Mouse (Mus musculus): ENCODE data around the gene Polr2j. TPM values are rescaled to one million over a fixed set of nuclear protein-coding genes. Genes with fewer than 3 reads are reported as not detected.

Gene Polr2j
- total RNA-seq (2014; fragmentation: Nextera tagmentation) (71.5 and 76.8 TPM in 2 replicates), total RNA-seq (2017) (192 and 216 TPM in 2 replicates), polyA plus RNA-seq (2012) (99.2 and 163 TPM in 2 replicates)

DNA sequence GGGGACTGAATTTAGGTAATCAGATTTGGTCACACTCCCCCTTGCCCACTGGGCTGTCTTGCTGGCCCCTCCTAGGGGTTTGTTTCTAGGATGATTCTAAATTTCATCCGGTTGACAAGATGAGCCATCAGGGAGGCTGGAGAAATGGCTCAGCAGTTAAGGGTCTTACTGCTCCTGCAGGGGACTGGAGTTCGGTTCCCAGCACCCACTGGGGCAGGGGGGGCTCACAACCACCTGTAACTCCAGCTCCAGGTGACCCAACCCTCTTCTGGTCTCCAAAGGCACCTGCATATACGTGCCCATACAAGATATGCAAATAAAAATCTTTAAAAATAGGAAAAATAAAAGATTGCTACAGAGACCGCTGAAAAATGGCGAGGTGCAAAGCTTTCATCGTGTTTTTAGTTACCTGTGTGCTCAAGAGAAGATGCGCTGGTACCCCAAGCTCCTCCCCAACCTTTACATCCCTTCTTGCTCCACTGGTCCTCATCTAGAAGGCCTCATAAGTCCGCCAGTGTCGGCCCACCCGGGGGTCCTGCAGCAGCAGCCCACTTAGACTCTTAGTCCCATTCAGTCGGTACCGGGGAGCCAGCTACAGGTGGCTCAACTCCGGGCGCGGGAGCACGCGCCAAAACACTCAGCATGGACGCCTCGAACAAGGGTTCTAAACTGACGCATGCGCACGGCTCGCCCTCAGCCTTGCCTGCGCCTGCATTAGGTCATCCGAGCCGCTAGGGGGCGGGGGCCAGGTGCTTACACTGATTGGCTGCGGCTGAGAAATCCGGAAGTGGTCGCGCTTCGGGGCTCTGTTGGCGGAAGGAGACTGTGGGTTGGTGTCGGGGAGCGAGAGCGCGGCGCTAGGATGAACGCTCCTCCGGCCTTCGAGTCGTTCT is at the start of gene Polr2j:
TSS of gene Polr2j (plus strand) at position 741 of the 893 bp plus-strand sequence.
- peak within 1 kb of the TSS; percentile 94 for H3K4me3 ChIP-seq (ENCODE audit: low read depth, low read length)
- TF ChIP-seq GATA1 (IDR thresholded peaks at IDR 0.05; ENCODE audit: borderline replicate concordance, low read length) (no peak), GATA2 (IDR thresholded peaks at IDR 0.05; ENCODE audit: borderline replicate concordance, low read depth, low read length) (no peak), TAL1 (conservative IDR thresholded peaks at IDR 0.05; ENCODE audit: low read depth, low read length) (no peak), POLR2AphosphoS5 (IDR thresholded peaks at IDR 0.05; ENCODE audit: insufficient replicate concordance, low read depth, low read length) (no peak), CTCF (IDR thresholded peaks at IDR 0.05; ENCODE audit: low read depth, low read length) (peak; percentile 85)
- ATAC-seq (ENCODE audit: extremely low read depth, insufficient number of reproducible peaks, low FRiP score, poor library complexity, severe bottlenecking) (peak; percentile 93), DNase-seq (ENCODE audit: low spot score) (peak; percentile 98)
- peaks cover 50% of the 10 kb centered on the region for H3K4me1 ChIP-seq (ENCODE audit: insufficient read depth, low read depth, low read length)
- H3K36me3 ChIP-seq (replicated peaks), result peaks cover 38% of the 10 kb centered on the region
- H3K9me3 ChIP-seq (replicated peaks), result no peaks in the 10 kb centered on the region
- peaks cover 15% of the 10 kb centered on the region for H3K27me3 ChIP-seq (ENCODE audit: insufficient read depth, low read length)

GRCm38 (mm10) chr5:136069411-136069810 is 47.0 kb upstream of the Polr2j start:
- H3K27me3 ChIP-seq (ENCODE audit: insufficient read depth, low read length), result peaks cover 18% of the 10 kb centered on the region
- H3K36me3 ChIP-seq (replicated peaks), result no peaks in the 10 kb centered on the region
- no peaks in the 10 kb centered on the region for H3K9me3 ChIP-seq (replicated peaks)
- H3K4me1 ChIP-seq (ENCODE audit: insufficient read depth, low read depth, low read length), result no peaks in the 10 kb centered on the region
- no peak for DNase-seq (ENCODE audit: low spot score)
- H3K4me3 ChIP-seq (ENCODE audit: low read depth, low read length), result no peak overlapping the region
- TF ChIP-seq POLR2AphosphoS5 (IDR thresholded peaks at IDR 0.05; ENCODE audit: insufficient replicate concordance, low read depth, low read length), result no peak
- no peak for TF ChIP-seq GATA1 (IDR thresholded peaks at IDR 0.05; ENCODE audit: borderline replicate concordance, low read length)
- no peak for TF ChIP-seq CTCF (IDR thresholded peaks at IDR 0.05; ENCODE audit: low read depth, low read length)
- no peak for TF ChIP-seq GATA2 (IDR thresholded peaks at IDR 0.05; ENCODE audit: borderline replicate concordance, low read depth, low read length)
- no peak for TF ChIP-seq TAL1 (conservative IDR thresholded peaks at IDR 0.05; ENCODE audit: low read depth, low read length)
- no peak for ATAC-seq (ENCODE audit: extremely low read depth, insufficient number of reproducible peaks, low FRiP score, poor library complexity, severe bottlenecking)

DNA sequence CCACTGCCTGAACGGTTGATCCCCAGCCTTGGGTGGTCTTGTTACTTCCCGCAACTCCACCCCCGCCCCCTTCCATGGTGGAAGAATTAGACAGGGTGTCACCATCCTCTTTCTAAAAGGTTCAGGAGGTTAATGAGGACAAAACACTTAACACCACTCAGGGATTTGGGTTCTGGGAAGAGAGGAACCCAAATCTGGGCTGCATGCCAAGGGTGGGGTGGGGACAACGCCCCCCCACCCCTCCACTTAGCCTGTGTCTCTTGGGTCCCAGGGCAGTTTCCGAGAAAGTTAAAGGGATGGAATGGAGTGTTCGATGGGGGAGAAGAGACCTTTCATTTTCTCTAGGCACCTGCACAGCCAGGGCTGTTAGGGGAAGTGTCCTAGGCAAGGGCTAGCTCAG is 43.4 kb upstream of the Polr2j start:
- DNase-seq (ENCODE audit: low spot score) (no peak), ATAC-seq (ENCODE audit: extremely low read depth, insufficient number of reproducible peaks, low FRiP score, poor library complexity, severe bottlenecking) (no peak)
- Histone ChIP-seq H3K4me1 (ENCODE audit: insufficient read depth, low read depth, low read length) (no peaks in the 10 kb centered on the region), H3K9me3 (replicated peaks) (no peaks in the 10 kb centered on the region), H3K27me3 (ENCODE audit: insufficient read depth, low read length) (peaks cover 20% of the 10 kb centered on the region), H3K36me3 (replicated peaks) (no peaks in the 10 kb centered on the region), H3K4me3 (ENCODE audit: low read depth, low read length) (no peak overlapping the region)
- TF ChIP-seq GATA1 (IDR thresholded peaks at IDR 0.05; ENCODE audit: borderline replicate concordance, low read length) (no peak), GATA2 (IDR thresholded peaks at IDR 0.05; ENCODE audit: borderline replicate concordance, low read depth, low read length) (no peak), TAL1 (conservative IDR thresholded peaks at IDR 0.05; ENCODE audit: low read depth, low read length) (no peak), POLR2AphosphoS5 (IDR thresholded peaks at IDR 0.05; ENCODE audit: insufficient replicate concordance, low read depth, low read length) (no peak)

DNA sequence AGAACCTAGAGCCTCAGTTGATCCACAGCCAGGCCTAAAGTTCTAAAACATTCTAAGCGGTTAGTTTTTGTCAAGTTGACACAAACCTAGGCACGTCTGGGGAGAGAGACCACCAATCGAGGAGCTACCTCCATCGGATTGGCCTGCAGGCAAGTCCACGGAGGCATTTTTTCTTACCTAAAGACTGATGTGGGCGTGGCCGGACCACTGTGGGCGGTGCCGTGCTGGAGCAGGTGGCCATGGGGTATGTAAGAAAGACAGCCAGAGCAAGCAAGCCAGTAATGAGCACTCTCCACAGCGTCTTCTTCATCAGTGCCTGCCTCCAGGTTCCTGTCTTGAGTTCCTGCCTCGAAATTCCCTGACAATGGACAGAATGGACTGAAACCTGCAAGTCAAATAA is 42.9 kb upstream of the Polr2j start:
- ATAC-seq (ENCODE audit: extremely low read depth, insufficient number of reproducible peaks, low FRiP score, poor library complexity, severe bottlenecking) (no peak), DNase-seq (ENCODE audit: low spot score) (no peak)
- Histone ChIP-seq H3K27me3 (ENCODE audit: insufficient read depth, low read length) (peaks cover 20% of the 10 kb centered on the region), H3K9me3 (replicated peaks) (no peaks in the 10 kb centered on the region), H3K4me3 (ENCODE audit: low read depth, low read length) (no peak overlapping the region), H3K36me3 (replicated peaks) (no peaks in the 10 kb centered on the region), H3K4me1 (ENCODE audit: insufficient read depth, low read depth, low read length) (no peaks in the 10 kb centered on the region)
- TF ChIP-seq GATA2 (IDR thresholded peaks at IDR 0.05; ENCODE audit: borderline replicate concordance, low read depth, low read length) (no peak), POLR2AphosphoS5 (IDR thresholded peaks at IDR 0.05; ENCODE audit: insufficient replicate concordance, low read depth, low read length) (no peak), GATA1 (IDR thresholded peaks at IDR 0.05; ENCODE audit: borderline replicate concordance, low read length) (no peak), CTCF (IDR thresholded peaks at IDR 0.05; ENCODE audit: low read depth, low read length) (no peak), TAL1 (conservative IDR thresholded peaks at IDR 0.05; ENCODE audit: low read depth, low read length) (no peak)

DNA sequence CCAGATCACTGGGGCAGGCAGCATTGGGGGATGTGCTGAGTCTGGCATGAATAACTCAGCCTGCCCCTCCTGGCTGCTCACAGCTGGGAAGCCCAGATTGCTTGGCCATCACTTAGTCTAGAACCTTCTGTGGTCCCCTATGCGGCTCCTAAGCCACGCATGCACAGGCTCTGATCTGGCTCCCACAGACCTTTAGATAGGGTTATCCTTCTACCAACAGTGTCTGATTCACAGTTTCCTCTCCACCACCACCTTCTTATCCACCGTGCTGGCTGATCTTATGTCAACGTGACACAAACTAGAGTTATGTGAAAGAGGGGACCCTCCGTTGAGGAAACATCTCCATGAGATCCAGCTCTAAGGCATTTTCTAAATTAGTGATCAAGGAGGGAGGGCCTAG is 41.4 kb upstream of the Polr2j start:
- Histone ChIP-seq H3K9me3 (replicated peaks) (no peaks in the 10 kb centered on the region), H3K27me3 (ENCODE audit: insufficient read depth, low read length) (peaks cover 20% of the 10 kb centered on the region), H3K4me3 (ENCODE audit: low read depth, low read length) (no peak overlapping the region), H3K4me1 (ENCODE audit: insufficient read depth, low read depth, low read length) (no peaks in the 10 kb centered on the region), H3K36me3 (replicated peaks) (no peaks in the 10 kb centered on the region)
- DNase-seq (ENCODE audit: low spot score) (no peak), ATAC-seq (ENCODE audit: extremely low read depth, insufficient number of reproducible peaks, low FRiP score, poor library complexity, severe bottlenecking) (no peak)
- TF ChIP-seq GATA1 (IDR thresholded peaks at IDR 0.05; ENCODE audit: borderline replicate concordance, low read length) (no peak), GATA2 (IDR thresholded peaks at IDR 0.05; ENCODE audit: borderline replicate concordance, low read depth, low read length) (no peak), CTCF (IDR thresholded peaks at IDR 0.05; ENCODE audit: low read depth, low read length) (no peak), TAL1 (conservative IDR thresholded peaks at IDR 0.05; ENCODE audit: low read depth, low read length) (no peak), POLR2AphosphoS5 (IDR thresholded peaks at IDR 0.05; ENCODE audit: insufficient replicate concordance, low read depth, low read length) (no peak)

- DNase-seq (ENCODE audit: low spot score), result no peak
- H3K36me3 ChIP-seq (replicated peaks), result no peaks in the 10 kb centered on the region
- H3K4me3 ChIP-seq (ENCODE audit: low read depth, low read length), result no peak overlapping the region
- H3K4me1 ChIP-seq (ENCODE audit: insufficient read depth, low read depth, low read length), result no peaks in the 10 kb centered on the region
- TF ChIP-seq GATA2 (IDR thresholded peaks at IDR 0.05; ENCODE audit: borderline replicate concordance, low read depth, low read length) (no peak), POLR2AphosphoS5 (IDR thresholded peaks at IDR 0.05; ENCODE audit: insufficient replicate concordance, low read depth, low read length) (no peak), TAL1 (conservative IDR thresholded peaks at IDR 0.05; ENCODE audit: low read depth, low read length) (no peak), GATA1 (IDR thresholded peaks at IDR 0.05; ENCODE audit: borderline replicate concordance, low read length) (no peak), CTCF (IDR thresholded peaks at IDR 0.05; ENCODE audit: low read depth, low read length) (no peak)
- peaks cover 20% of the 10 kb centered on the region for H3K27me3 ChIP-seq (ENCODE audit: insufficient read depth, low read length)
- no peaks in the 10 kb centered on the region for H3K9me3 ChIP-seq (replicated peaks)
- ATAC-seq (ENCODE audit: extremely low read depth, insufficient number of reproducible peaks, low FRiP score, poor library complexity, severe bottlenecking), result no peak
Observed at GRCm38 (mm10) chr5:136076284-136076683, 40.1 kb upstream of the Polr2j start.
